Mouse (Mus musculus): Measurements from ENCODE around the gene Pde4b.

DNA sequence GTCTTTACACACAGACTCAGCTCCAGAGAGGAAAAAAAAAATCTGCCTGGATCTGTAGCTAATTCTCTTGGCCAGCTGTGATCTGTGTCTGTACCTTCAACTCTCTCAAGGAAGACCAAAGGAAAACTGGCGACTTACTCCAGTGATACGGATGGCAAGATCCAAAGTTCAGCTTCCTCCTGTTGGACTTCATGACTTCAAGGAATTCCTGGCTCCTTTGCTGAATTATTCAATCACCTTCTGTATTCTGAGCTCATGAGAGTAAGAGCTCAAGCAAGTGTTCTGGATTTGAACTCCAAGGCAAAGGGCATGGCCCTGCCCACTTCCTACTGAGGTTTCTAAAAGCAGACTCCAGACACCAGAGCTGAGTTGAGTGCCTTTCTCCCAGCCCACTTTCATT is 245.0 kb downstream of the Pde4b start:
- TF ChIP-seq GATA1 (IDR thresholded peaks at IDR 0.05; ENCODE audit: borderline replicate concordance, low read length) (no peak), CTCF (IDR thresholded peaks at IDR 0.05; ENCODE audit: low read depth, low read length) (no peak), POLR2AphosphoS5 (IDR thresholded peaks at IDR 0.05; ENCODE audit: insufficient replicate concordance, low read depth, low read length) (no peak)
